Mouse (Mus musculus): ENCODE results near the gene Cox6b2. TPM values are rescaled to one million over a fixed set of nuclear protein-coding genes. Genes with fewer than 3 reads are reported as not detected.
"Not testable (repeated sequence)": the region's sequence is repeated elsewhere in the genome, so short reads cannot be mapped to it uniquely, and the experiment has no call there.

Gene Cox6b2
- total RNA-seq (2014; fragmentation: Nextera tagmentation) (279 and 377 TPM in 2 replicates), total RNA-seq (2017) (151 and 283 TPM in 2 replicates)

GRCm38 (mm10) chr7:4752821-4753570 is at the start of gene Cox6b2:
Gene Cox6b2, minus strand, starts transcription at chr7:4753094.
- peak; percentile 75 for ATAC-seq (replicated peaks; ENCODE audit: low FRiP score, low TSS enrichment, poor library complexity, severe bottlenecking)

GRCm38 (mm10) chr7:4802247-4802646 is 49.4 kb upstream of the Cox6b2 start:
- no peak for ATAC-seq (replicated peaks; ENCODE audit: low FRiP score, low TSS enrichment, poor library complexity, severe bottlenecking)

- peak; percentile 12; the same call in 1 of the 2 replicates for ATAC-seq (replicated peaks; ENCODE audit: low FRiP score, low TSS enrichment, poor library complexity, severe bottlenecking)
Observed at GRCm38 (mm10) chr7:4795767-4796433, 43.0 kb upstream of the Cox6b2 start.

GRCm38 (mm10) chr7:4794631-4795168 is 41.8 kb upstream of the Cox6b2 start:
- peak; percentile 16; the same call in 1 of the 2 replicates for ATAC-seq (replicated peaks; ENCODE audit: low FRiP score, low TSS enrichment, poor library complexity, severe bottlenecking)

GRCm38 (mm10) chr7:4793674-4794073 is 40.8 kb upstream of the Cox6b2 start:
- ATAC-seq (replicated peaks; ENCODE audit: low FRiP score, low TSS enrichment, poor library complexity, severe bottlenecking), result no peak

- not testable (repeated sequence) for ATAC-seq (replicated peaks; ENCODE audit: low FRiP score, low TSS enrichment, poor library complexity, severe bottlenecking)
Observed at GRCm38 (mm10) chr7:4793248-4793647, 40.4 kb upstream of the Cox6b2 start.

GRCm38 (mm10) chr7:4792278-4793212 is 39.7 kb upstream of the Cox6b2 start, which contains the start of gene Rpl28:
Gene Rpl28, plus strand, starts transcription at chr7:4792874.
- peak; percentile 85 for ATAC-seq (replicated peaks; ENCODE audit: low FRiP score, low TSS enrichment, poor library complexity, severe bottlenecking)

GRCm38 (mm10) chr7:4789436-4789935 is 36.6 kb upstream of the Cox6b2 start, which contains the start of gene Tmem238:
Gene Tmem238, minus strand, starts transcription at chr7:4789656.
- ATAC-seq (replicated peaks; ENCODE audit: low FRiP score, low TSS enrichment, poor library complexity, severe bottlenecking), result peak; percentile 16; the same call in 1 of the 2 replicates

- peak; percentile 58 for ATAC-seq (replicated peaks; ENCODE audit: low FRiP score, low TSS enrichment, poor library complexity, severe bottlenecking)
Observed at GRCm38 (mm10) chr7:4788499-4789435, 35.9 kb upstream of the Cox6b2 start.

- peak; percentile 75 for ATAC-seq (replicated peaks; ENCODE audit: low FRiP score, low TSS enrichment, poor library complexity, severe bottlenecking)
Observed at GRCm38 (mm10) chr7:4783667-4784268, 30.9 kb upstream of the Cox6b2 start.

- no peak for ATAC-seq (replicated peaks; ENCODE audit: low FRiP score, low TSS enrichment, poor library complexity, severe bottlenecking)
Observed at GRCm38 (mm10) chr7:4782759-4783158, 29.9 kb upstream of the Cox6b2 start, which contains the start of the genes Il11 and Tmem190. Gene Il11, minus strand, starts transcription at chr7:4782859. Gene Tmem190, plus strand, starts transcription at chr7:4782937.

- no peak for ATAC-seq (replicated peaks; ENCODE audit: low FRiP score, low TSS enrichment, poor library complexity, severe bottlenecking)
Observed at GRCm38 (mm10) chr7:4782130-4782529, 29.2 kb upstream of the Cox6b2 start.

GRCm38 (mm10) chr7:4779921-4780320 is 27.0 kb upstream of the Cox6b2 start:
- ATAC-seq (replicated peaks; ENCODE audit: low FRiP score, low TSS enrichment, poor library complexity, severe bottlenecking), result no peak

GRCm38 (mm10) chr7:4777851-4778637 is 25.1 kb upstream of the Cox6b2 start:
- ATAC-seq (replicated peaks; ENCODE audit: low FRiP score, low TSS enrichment, poor library complexity, severe bottlenecking), result no peak

- peak; percentile 38 for ATAC-seq (replicated peaks; ENCODE audit: low FRiP score, low TSS enrichment, poor library complexity, severe bottlenecking)
Observed at GRCm38 (mm10) chr7:4776861-4777830, 24.3 kb upstream of the Cox6b2 start.

- ATAC-seq (replicated peaks; ENCODE audit: low FRiP score, low TSS enrichment, poor library complexity, severe bottlenecking), result no peak
Observed at GRCm38 (mm10) chr7:4776131-4776530, 23.2 kb upstream of the Cox6b2 start.

Measured in megakaryocyte-erythroid progenitor cell, adult 5-6 weeks (primary cell).